Mouse (Mus musculus) WW6 (cell line): ENCODE measurements around the gene Hmx1.

Experiments used
- DNase-seq: peaks from one replicate; pipeline ENCODE4 v3.0.0-alpha.2; 2013; ENCODE audit warnings: low read depth, low spot score

Gene Hmx1

GRCm38 (mm10) chr5:35397642-35398309 lies 8.9 kb downstream of the Hmx1 start:
- DNase-seq: no peak

- no peak for DNase-seq
Observed at GRCm38 (mm10) chr5:35398310-35398910, 9.5 kb downstream of the Hmx1 start.

GRCm38 (mm10) chr5:35399061-35399460 lies 10.2 kb downstream of the Hmx1 start:
- no peak for DNase-seq

- DNase-seq: no peak
Observed at GRCm38 (mm10) chr5:35399704-35400320, 10.9 kb downstream of the Hmx1 start.

GRCm38 (mm10) chr5:35401240-35401639 lies 12.3 kb downstream of the Hmx1 start:
- DNase-seq: no peak

GRCm38 (mm10) chr5:35407411-35407930 lies 18.6 kb downstream of the Hmx1 start:
- DNase-seq: no peak

- DNase-seq: no peak
Observed at GRCm38 (mm10) chr5:35411028-35411427, 22.1 kb downstream of the Hmx1 start.

- DNase-seq: no peak
Observed at GRCm38 (mm10) chr5:35412833-35413232, 23.9 kb downstream of the Hmx1 start.

GRCm38 (mm10) chr5:35417707-35418106 lies 28.8 kb downstream of the Hmx1 start:
- no peak for DNase-seq

- DNase-seq: no peak
Observed at GRCm38 (mm10) chr5:35421622-35422021, 32.7 kb downstream of the Hmx1 start.

- DNase-seq: no peak
Observed at GRCm38 (mm10) chr5:35425218-35425617, 36.3 kb downstream of the Hmx1 start.

GRCm38 (mm10) chr5:35427901-35428300 lies 39.0 kb downstream of the Hmx1 start:
- no peak for DNase-seq

- DNase-seq: no peak
Observed at GRCm38 (mm10) chr5:35428421-35428820, 39.5 kb downstream of the Hmx1 start.

GRCm38 (mm10) chr5:35432098-35432497 lies 43.2 kb downstream of the Hmx1 start:
- DNase-seq: no peak

- no peak for DNase-seq
Observed at GRCm38 (mm10) chr5:35434038-35434437, 45.1 kb downstream of the Hmx1 start.

- DNase-seq: no peak
Observed at GRCm38 (mm10) chr5:35434703-35435102, 45.8 kb downstream of the Hmx1 start.

GRCm38 (mm10) chr5:35438805-35439204 lies 49.9 kb downstream of the Hmx1 start:
- DNase-seq: peak; percentile 13

GRCm38 (mm10) chr5:35440459-35440858 lies 51.6 kb downstream of the Hmx1 start:
- no peak for DNase-seq

GRCm38 (mm10) chr5:35441411-35441810 lies 52.5 kb downstream of the Hmx1 start:
- no peak for DNase-seq

- DNase-seq: no peak
Observed at GRCm38 (mm10) chr5:35444731-35445130, 55.8 kb downstream of the Hmx1 start.

GRCm38 (mm10) chr5:35447656-35448443 lies 58.9 kb downstream of the Hmx1 start:
- no peak for DNase-seq
